Mouse (Mus musculus) heart, adult 8-10 months (tissue): Measurements from ENCODE around the gene Kcnj11. TPM values are rescaled to one million over a fixed set of nuclear protein-coding genes. Genes with fewer than 3 reads are reported as not detected.

Experiments used
- DNase-seq: peaks from one replicate; pipeline ENCODE4 v3.0.0; 2022; ENCODE audit warnings: low spot score
- total RNA-seq, 4 experiments: library from RNA; stranded (reverse); gene quantifications; 2 replicates each; pipeline ENCODE4 v1.2.4; 2022

Kcnj11 gene
- total RNA-seq, 4 experiments from 2014 or later: 130 to 134 (median 132) TPM

DNA sequence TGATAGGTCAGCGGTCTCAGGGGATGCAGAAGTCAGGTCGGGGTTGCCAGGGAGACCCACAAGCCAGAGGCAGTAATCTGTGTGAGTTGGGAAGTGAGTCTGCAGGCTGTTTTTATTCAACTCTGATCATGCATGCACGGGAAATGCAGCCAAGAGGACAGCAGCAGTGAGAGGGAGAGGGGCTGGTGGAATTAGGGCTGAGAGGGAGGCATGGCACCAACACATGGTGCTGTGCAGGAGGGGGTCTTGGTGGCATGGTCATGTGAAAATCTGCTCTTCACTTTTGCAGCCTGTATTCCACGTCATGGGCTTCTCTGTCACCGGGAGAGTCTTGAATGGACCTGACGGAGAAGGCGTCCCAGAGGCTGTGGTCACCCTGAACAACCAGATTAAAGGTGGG is 50.6 kb downstream of the Kcnj11 start:
- DNase-seq: no peak

DNA sequence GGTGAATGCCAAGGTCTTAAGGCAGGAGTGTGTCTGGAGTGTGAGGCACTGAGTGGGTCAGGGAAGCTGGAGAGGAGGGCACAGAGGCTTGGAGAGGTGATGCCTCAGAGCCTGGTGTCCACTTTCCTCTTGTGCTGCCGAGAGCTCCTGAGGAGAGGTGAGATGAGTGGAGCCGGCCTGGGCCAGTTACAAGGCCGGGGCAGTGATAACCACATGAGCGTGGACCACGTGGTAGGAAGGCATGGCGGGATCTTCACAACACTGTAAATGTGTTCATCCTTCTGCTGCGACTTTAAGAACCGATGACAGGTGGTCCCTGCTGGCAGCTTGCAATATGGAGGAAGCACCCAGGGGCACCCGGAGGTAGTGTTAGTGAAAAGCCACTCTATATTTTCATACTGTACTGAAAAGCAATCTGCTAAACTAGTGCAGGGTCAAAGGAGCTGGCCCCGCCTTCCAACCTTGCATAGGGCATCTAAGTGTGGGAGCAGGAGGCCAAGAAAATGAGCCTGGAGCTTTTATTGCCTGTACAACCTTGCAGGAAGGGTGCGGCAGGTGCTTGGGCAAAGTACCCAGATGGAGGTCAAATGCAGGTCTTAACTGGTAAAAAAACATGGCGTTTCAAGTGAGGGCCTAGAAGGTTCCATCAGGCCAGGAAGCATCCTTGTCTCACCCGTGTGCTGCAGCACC is 52.5 kb downstream of the Kcnj11 start:
- DNase-seq: no peak

DNA sequence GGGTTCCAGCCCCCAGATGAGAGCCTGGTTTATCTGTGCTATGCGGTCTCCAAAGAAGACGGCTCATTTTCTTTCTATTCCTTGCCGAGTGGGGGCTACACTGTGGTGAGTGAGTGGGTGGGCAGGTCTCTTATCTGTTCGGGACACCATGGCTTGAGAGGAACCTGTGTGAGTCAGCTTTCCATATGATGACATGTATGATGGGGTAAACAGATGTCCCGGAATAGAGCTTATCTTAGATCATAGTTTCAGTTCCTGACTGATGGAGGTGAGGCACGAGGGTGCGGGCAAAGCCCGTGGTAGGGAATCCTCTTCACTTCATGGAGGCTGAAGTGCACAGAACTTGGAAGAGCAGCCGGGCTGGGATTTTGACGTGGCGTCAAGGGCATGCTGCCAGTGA is 54.7 kb downstream of the Kcnj11 start:
- no peak for DNase-seq

DNA sequence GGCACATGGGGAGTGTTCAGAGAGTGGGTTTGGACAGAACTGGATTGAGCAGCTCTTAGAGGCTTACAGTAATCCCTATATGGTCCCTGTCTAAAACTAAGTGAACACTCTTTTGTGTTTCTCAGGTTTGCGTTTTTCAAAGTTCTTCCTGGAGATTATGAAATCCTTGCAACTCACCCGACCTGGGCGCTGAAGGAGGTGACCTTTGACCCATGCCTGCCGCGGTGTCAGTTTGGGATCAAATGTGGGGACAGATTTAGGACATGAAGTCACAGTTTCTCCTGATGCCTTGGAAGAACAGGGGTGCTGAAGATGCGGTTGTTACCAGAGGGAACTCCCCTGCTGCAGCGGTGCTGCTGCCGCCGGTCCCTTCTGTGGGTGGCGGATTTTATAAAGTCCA is 56.5 kb downstream of the Kcnj11 start:
- no peak for DNase-seq

Other genes starting within 250 kb of the Kcnj11 start
- 100 to 1,000 TPM; 115 to 134 (median 127) TPM for gene Kdelr1, start 228.0 kb downstream of the Kcnj11 start, total RNA-seq
- gene Grin2d, start 222.4 kb downstream of the Kcnj11 start, total RNA-seq: 1 to 10 TPM; 1.1 to 2.2 (median 1.3) TPM
- not detected for gene Syngr4, start 204.1 kb downstream of the Kcnj11 start, total RNA-seq
- gene Tmem143, start 203.8 kb downstream of the Kcnj11 start, total RNA-seq: 100 to 1,000 TPM; 115 to 143 (median 126) TPM
- 10 to 100 TPM; 17.3 to 24.6 (median 22.3) TPM for gene Emp3, start 179.4 kb downstream of the Kcnj11 start, total RNA-seq
- 1 to 10 TPM in 3 of 4 experiments, under 1 TPM in 1; 0.66 to 1.4 (median 1.2) TPM for gene Ccdc114, start 176.7 kb downstream of the Kcnj11 start, total RNA-seq
- gene Abcc6, start 70.5 kb downstream of the Kcnj11 start, total RNA-seq: not detected
- 100 to 1,000 TPM in 1 of 4 experiments, 10 to 100 TPM in 3; 87.3 to 107 (median 96.3) TPM for gene Nomo1, start 67.1 kb downstream of the Kcnj11 start, total RNA-seq
- 10 to 100 TPM; 39.5 to 54.6 (median 45.7) TPM for gene Abcc8, start 79.3 kb upstream of the Kcnj11 start, total RNA-seq
- 1 to 10 TPM; 3.8 to 6.9 (median 5.6) TPM for gene Ush1c, start 137.7 kb upstream of the Kcnj11 start, total RNA-seq
- under 1 TPM; 0.03 to 0.06 (median 0.06) TPM for gene Otog, start 140.2 kb upstream of the Kcnj11 start, total RNA-seq